Mouse (Mus musculus) testis, adult 2 months (tissue): ENCODE measurements at regions not wholly inside any gene's neighbourhood (a gene's known extent, or its start where the extent isn't known, plus 50 kb on each side); places are given as distances from the start of the nearest gene placed in this dataset.

Experiments used
- H3K27ac ChIP-seq: fragments of 200-500 bp; 2 replicates; pipeline ENCODE4 v1.5.1; 2012; ENCODE audit warnings: low read depth, low read length; ENCODE audit not compliant: control insufficient read depth, insufficient read depth
- H3K27me3 ChIP-seq: fragments of 200-500 bp; 2 replicates; pipeline ENCODE4 v1.6.1; 2012; ENCODE audit warnings: mild to moderate bottlenecking, low read length, moderate library complexity; ENCODE audit not compliant: control insufficient read depth, insufficient read depth
- H3K36me3 ChIP-seq: fragments of 200-500 bp; 2 replicates; pipeline ENCODE4 v1.6.1; 2012; ENCODE audit warnings: mild to moderate bottlenecking, low read length; ENCODE audit not compliant: control insufficient read depth, insufficient read depth
- H3K4me1 ChIP-seq: fragments of 200-500 bp; 2 replicates; pipeline ENCODE4 v1.6.1; 2012; ENCODE audit warnings: low read length; ENCODE audit not compliant: control insufficient read depth, insufficient read depth
- H3K4me3 ChIP-seq: fragments of 200-500 bp; 2 replicates; pipeline ENCODE4 v1.5.1; 2012; ENCODE audit warnings: low read depth, mild to moderate bottlenecking, low read length, moderate library complexity, mixed read lengths; ENCODE audit not compliant: control insufficient read depth
- CTCF ChIP-seq: fragments of 200-500 bp; IDR thresholded peaks from 2 replicates; pipeline ENCODE4 v1.5.1; 2012; ENCODE audit warnings: low read depth, mild to moderate bottlenecking, inconsistent platforms, low read length, moderate library complexity; ENCODE audit not compliant: control insufficient read depth, insufficient read depth, insufficient replicate concordance
- POLR2A ChIP-seq: fragments of 200-500 bp; IDR thresholded peaks from 2 replicates; pipeline ENCODE4 v1.6.1; 2012; ENCODE audit warnings: low read depth, mild to moderate bottlenecking, inconsistent platforms, low read length, moderate library complexity; ENCODE audit not compliant: control insufficient read depth

GRCm38 (mm10) chr8:8392303-8392702 lies 268.7 kb downstream of the Efnb2 start:
- H3K36me3 ChIP-seq: no peaks in the 10 kb centered on the region
- H3K4me3 ChIP-seq: no peak overlapping the region
- H3K4me1 ChIP-seq: no peaks in the 10 kb centered on the region
- no peaks in the 10 kb centered on the region for H3K27me3 ChIP-seq
- TF ChIP-seq POLR2A: no peak
- TF ChIP-seq CTCF: no peak
- H3K27ac ChIP-seq: no peak overlapping the region

- no peaks in the 10 kb centered on the region for H3K27me3 ChIP-seq
- no peaks in the 10 kb centered on the region for H3K36me3 ChIP-seq
- H3K27ac ChIP-seq: no peak overlapping the region
- no peaks in the 10 kb centered on the region for H3K4me1 ChIP-seq
- TF ChIP-seq CTCF (no peak), POLR2A (no peak)
- no peak overlapping the region for H3K4me3 ChIP-seq
Observed at GRCm38 (mm10) chr8:8391321-8391720, 269.7 kb downstream of the Efnb2 start.

DNA sequence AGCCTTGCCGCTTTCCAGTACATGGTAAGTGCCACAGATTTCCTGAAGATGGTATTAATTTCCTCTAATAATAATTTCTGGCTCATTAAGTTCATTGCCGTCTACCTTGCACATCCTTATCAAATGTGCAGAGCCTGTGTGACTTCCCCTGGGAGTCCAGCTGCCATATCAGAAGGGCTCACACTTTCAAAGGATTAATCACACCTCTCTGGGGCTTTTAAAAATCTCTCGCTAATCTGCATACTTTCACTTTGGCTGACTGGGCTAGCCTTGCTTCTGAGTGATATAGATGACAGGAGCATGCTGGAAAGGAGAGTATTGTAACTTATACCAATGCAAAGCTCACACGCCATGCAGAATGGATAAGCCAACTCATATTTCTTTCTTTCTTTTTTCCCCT lies 282.8 kb downstream of the Efnb2 start:
- no peaks in the 10 kb centered on the region for H3K4me1 ChIP-seq
- H3K4me3 ChIP-seq: no peak overlapping the region
- TF ChIP-seq POLR2A: no peak
- TF ChIP-seq CTCF: no peak
- H3K27ac ChIP-seq: no peak overlapping the region
- H3K36me3 ChIP-seq: no peaks in the 10 kb centered on the region
- H3K27me3 ChIP-seq: no peaks in the 10 kb centered on the region

GRCm38 (mm10) chr8:8376791-8377190 lies 284.3 kb downstream of the Efnb2 start:
- H3K27me3 ChIP-seq: no peaks in the 10 kb centered on the region
- H3K4me3 ChIP-seq: no peak overlapping the region
- no peak overlapping the region for H3K27ac ChIP-seq
- TF ChIP-seq POLR2A: no peak
- TF ChIP-seq CTCF: no peak
- H3K4me1 ChIP-seq: no peaks in the 10 kb centered on the region
- H3K36me3 ChIP-seq: no peaks in the 10 kb centered on the region

DNA sequence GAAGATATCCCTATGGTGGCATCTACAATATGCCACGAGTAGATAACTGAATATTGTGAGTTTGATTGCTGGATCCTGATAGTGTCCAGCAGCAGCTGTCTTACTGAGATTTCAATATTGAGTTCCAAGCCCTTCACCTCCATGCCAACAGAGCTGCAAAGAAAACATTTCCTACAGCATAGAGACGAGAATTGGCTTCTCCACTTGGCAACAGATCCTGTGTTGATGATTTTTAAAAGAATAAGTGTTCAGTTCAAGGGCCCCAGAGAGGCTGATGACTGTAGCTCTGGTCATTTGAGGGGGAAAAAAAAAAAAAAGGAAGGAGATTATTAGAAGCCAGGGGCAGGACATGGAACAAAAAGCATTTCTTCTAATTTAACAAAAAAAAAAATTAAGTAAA lies 284.7 kb downstream of the Efnb2 start:
- no peaks in the 10 kb centered on the region for H3K4me1 ChIP-seq
- H3K36me3 ChIP-seq: no peaks in the 10 kb centered on the region
- TF ChIP-seq CTCF: no peak
- no peak for TF ChIP-seq POLR2A
- no peak overlapping the region for H3K4me3 ChIP-seq
- H3K27me3 ChIP-seq: no peaks in the 10 kb centered on the region
- no peak overlapping the region for H3K27ac ChIP-seq

GRCm38 (mm10) chr8:8367282-8367871 lies 293.7 kb downstream of the Efnb2 start:
- H3K36me3 ChIP-seq: no peaks in the 10 kb centered on the region
- H3K27ac ChIP-seq: no peak overlapping the region
- H3K4me1 ChIP-seq: no peaks in the 10 kb centered on the region
- no peak for TF ChIP-seq CTCF
- TF ChIP-seq POLR2A: no peak
- H3K27me3 ChIP-seq: no peaks in the 10 kb centered on the region
- no peak overlapping the region for H3K4me3 ChIP-seq

GRCm38 (mm10) chr8:8361941-8362537 lies 299.0 kb downstream of the Efnb2 start:
- Histone ChIP-seq H3K4me1 (no peaks in the 10 kb centered on the region), H3K27ac (no peak overlapping the region)
- TF ChIP-seq CTCF (no peak), POLR2A (no peak)

DNA sequence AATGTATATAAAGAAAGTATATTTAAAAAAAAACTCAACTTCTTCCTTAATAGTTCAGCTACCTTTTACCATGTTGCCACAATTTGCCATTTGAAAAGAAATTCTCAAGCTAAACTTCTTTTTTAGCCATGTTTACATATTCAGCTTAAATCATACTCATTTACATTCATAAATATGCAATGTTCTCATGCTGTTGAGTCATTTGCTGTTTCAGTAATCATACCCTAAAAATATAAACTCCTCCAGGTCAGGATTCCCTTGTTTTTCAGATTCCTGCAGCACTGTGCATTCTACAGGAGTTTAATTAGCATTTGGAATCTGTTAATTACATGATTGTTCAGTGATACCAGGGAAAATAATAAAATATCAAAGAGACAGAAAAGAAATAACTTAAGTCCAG lies 300.5 kb downstream of the Efnb2 start:
- no peak overlapping the region for H3K27ac ChIP-seq
- H3K36me3 ChIP-seq: no peaks in the 10 kb centered on the region
- H3K4me3 ChIP-seq: no peak overlapping the region
- H3K4me1 ChIP-seq: no peaks in the 10 kb centered on the region
- TF ChIP-seq CTCF (no peak), POLR2A (no peak)
- no peaks in the 10 kb centered on the region for H3K27me3 ChIP-seq

More at GRCm38 (mm10) chr8:8361941-8362537, 299.0 kb downstream of the Efnb2 start:
- H3K4me3 ChIP-seq: no peak overlapping the region
- H3K36me3 ChIP-seq: no peaks in the 10 kb centered on the region
- H3K27me3 ChIP-seq: no peaks in the 10 kb centered on the region
